Mouse (Mus musculus) ES-Bruce4 (cell line): ENCODE measurements at regions not wholly inside any gene's neighbourhood (a gene's known extent, or its start where the extent isn't known, plus 50 kb on each side); places are given as distances from the start of the nearest gene placed in this dataset.

Source experiments
- CTCF ChIP-seq: IDR thresholded peaks from one replicate; pipeline ENCODE4 v1.8.1; 2011; ENCODE audit warnings: low read depth, low read length
- EP300 ChIP-seq: IDR thresholded peaks from 2 replicates; pipeline ENCODE4 v1.6.1; 2011; ENCODE audit warnings: low read depth, low read length; ENCODE audit not compliant: insufficient read depth
- POLR2A ChIP-seq: IDR thresholded peaks from one replicate; pipeline ENCODE4 v1.8.1; 2011; ENCODE audit warnings: low read length; ENCODE audit not compliant: insufficient read depth

- TF ChIP-seq CTCF (no peak), POLR2A (no peak), EP300 (no peak)
Observed at GRCm38 (mm10) chr14:102828442-102828841, 154.0 kb downstream of the Kctd12 start.
